Mouse (Mus musculus): ENCODE measurements around the gene Smc6. TPM values are rescaled to one million over a fixed set of nuclear protein-coding genes. Genes with fewer than 3 reads are reported as not detected.

The Smc6 gene
- 79.9 and 90.2 TPM in 2 replicates for polyA plus RNA-seq (2016; fragmentation: Nextera tagmentation; extraction: Ambion mirVana)

GRCm38 (mm10) chr12:11265382-11266281 is at the start of gene Smc6, which contains the start of gene Gen1:
TSS of gene Smc6 (plus strand) at chr12:11265886.
TSS of gene Gen1 (minus strand) at chr12:11265801.
- WGBS (ENCODE audit: insufficient replicate concordance) = under 1% methylated on average over 60 of the region's 83 CpGs
- peaks cover 7% of the 10 kb centered on the region for H3K36me3 ChIP-seq
- H3K4me1 ChIP-seq = peaks cover 38% of the 10 kb centered on the region
- peak within 1 kb of the TSS; percentile 96 for H3K9ac ChIP-seq
- no peaks in the 10 kb centered on the region for H3K27me3 ChIP-seq (replicated peaks)
- peak; percentile 97 for ATAC-seq
- H3K27ac ChIP-seq = peak within 1 kb of the TSS; percentile 95
- H3K4me2 ChIP-seq = peak within 1 kb of the TSS; percentile 90
- peak within 1 kb of the TSS; percentile 89 for H3K4me3 ChIP-seq
- H3K9me3 ChIP-seq (replicated peaks) = no peaks in the 10 kb centered on the region

DNA sequence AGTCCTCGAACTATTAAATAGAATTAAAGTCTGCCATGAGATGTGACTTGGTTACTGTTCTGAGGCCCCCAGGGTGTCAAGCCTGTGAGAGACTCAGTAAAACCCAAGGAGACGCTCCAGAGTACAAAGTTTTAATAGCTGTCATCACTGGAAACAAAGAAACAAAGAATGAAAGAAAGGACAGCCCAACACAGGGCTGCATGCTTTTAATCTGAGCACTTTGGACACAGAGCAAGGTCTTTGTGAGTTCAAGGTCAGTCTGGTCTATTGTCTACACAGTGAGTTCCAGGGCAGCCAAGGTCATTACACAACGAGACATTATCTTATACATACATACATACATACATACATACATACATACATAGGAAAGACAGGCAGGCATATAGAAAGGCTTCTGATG is 49.2 kb upstream of the Smc6 start:
- Histone ChIP-seq H3K27me3 (replicated peaks) (no peaks in the 10 kb centered on the region), H3K9ac (no peak overlapping the region), H3K9me3 (replicated peaks) (no peaks in the 10 kb centered on the region), H3K27ac (no peak overlapping the region), H3K4me2 (no peak overlapping the region), H3K36me3 (no peaks in the 10 kb centered on the region), H3K4me1 (no peaks in the 10 kb centered on the region), H3K4me3 (no peak overlapping the region)
- WGBS (ENCODE audit: insufficient replicate concordance) = 64% methylated on average over 3 of the region's 3 CpGs
- no peak for ATAC-seq

GRCm38 (mm10) chr12:11217726-11218250 is 47.9 kb upstream of the Smc6 start:
- Histone ChIP-seq H3K9ac (no peak overlapping the region), H3K36me3 (no peaks in the 10 kb centered on the region), H3K4me3 (no peak overlapping the region), H3K9me3 (replicated peaks) (no peaks in the 10 kb centered on the region), H3K4me1 (no peaks in the 10 kb centered on the region), H3K27ac (no peak overlapping the region), H3K27me3 (replicated peaks) (no peaks in the 10 kb centered on the region), H3K4me2 (no peak overlapping the region)
- ATAC-seq = no peak
- WGBS (ENCODE audit: insufficient replicate concordance) = 49% methylated on average over 7 of the region's 7 CpGs

DNA sequence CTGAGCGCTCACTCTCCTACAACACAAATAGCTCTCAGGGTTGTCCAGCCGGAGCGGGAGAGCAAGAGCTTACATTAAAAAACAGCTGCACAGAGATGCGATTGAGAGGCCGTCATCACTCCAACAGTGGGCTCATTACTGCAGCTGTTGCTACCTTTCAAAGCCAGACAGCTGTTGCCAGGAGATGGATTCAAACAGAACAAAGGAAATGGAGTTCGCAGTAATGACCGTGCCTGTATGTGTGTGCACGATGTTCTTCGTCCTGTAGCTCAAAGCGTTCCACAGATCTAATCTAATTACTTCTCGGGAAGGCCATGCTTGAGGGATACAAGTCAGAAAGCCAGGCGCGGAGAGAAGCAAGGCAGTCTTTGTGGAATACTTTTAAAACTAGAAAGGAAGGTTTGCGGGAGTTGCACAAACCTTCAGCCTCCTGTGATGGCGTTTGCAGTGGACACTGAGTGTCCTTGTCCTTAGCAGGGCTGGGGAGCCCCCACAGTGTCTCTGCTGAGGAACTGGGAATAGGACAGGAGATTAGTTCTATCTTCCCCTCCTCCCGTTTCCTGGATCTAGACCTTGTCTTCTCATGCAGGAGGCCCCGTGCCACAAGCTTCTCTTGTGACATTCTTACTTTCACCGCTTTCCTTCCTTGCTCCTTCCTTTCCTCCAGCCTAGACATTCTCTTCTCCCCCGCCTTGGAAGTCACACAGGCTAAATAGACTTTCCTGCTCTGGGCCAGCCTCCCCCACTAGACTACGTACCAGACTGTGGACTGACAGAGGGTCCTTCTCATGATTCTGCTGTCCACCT is 44.0 kb upstream of the Smc6 start:
- H3K9me3 ChIP-seq (replicated peaks) = no peaks in the 10 kb centered on the region
- H3K4me3 ChIP-seq = no peak overlapping the region
- no peak overlapping the region for H3K4me2 ChIP-seq
- H3K4me1 ChIP-seq = no peaks in the 10 kb centered on the region
- ATAC-seq = no peak
- no peak overlapping the region for H3K9ac ChIP-seq
- no peaks in the 10 kb centered on the region for H3K27me3 ChIP-seq (replicated peaks)
- 61% methylated on average over 20 of the region's 20 CpGs for WGBS (ENCODE audit: insufficient replicate concordance)
- no peak overlapping the region for H3K27ac ChIP-seq
- no peaks in the 10 kb centered on the region for H3K36me3 ChIP-seq

GRCm38 (mm10) chr12:11222566-11222965 is 43.1 kb upstream of the Smc6 start:
- no peak for ATAC-seq
- no peaks in the 10 kb centered on the region for H3K36me3 ChIP-seq
- no peak overlapping the region for H3K4me2 ChIP-seq
- H3K27me3 ChIP-seq (replicated peaks) = no peaks in the 10 kb centered on the region
- H3K9ac ChIP-seq = no peak overlapping the region
- 49% methylated on average over 3 of the region's 3 CpGs for WGBS (ENCODE audit: insufficient replicate concordance)
- H3K4me3 ChIP-seq = no peak overlapping the region
- H3K4me1 ChIP-seq = no peaks in the 10 kb centered on the region
- H3K27ac ChIP-seq = no peak overlapping the region
- no peaks in the 10 kb centered on the region for H3K9me3 ChIP-seq (replicated peaks)

GRCm38 (mm10) chr12:11223090-11223489 is 42.6 kb upstream of the Smc6 start:
- H3K9ac ChIP-seq = no peak overlapping the region
- H3K27ac ChIP-seq = no peak overlapping the region
- H3K27me3 ChIP-seq (replicated peaks) = no peaks in the 10 kb centered on the region
- no peaks in the 10 kb centered on the region for H3K4me1 ChIP-seq
- H3K9me3 ChIP-seq (replicated peaks) = no peaks in the 10 kb centered on the region
- no peak overlapping the region for H3K4me3 ChIP-seq
- WGBS (ENCODE audit: insufficient replicate concordance) = 59% methylated on average over 10 of the region's 10 CpGs
- no peak overlapping the region for H3K4me2 ChIP-seq
- H3K36me3 ChIP-seq = no peaks in the 10 kb centered on the region
- no peak for ATAC-seq

DNA sequence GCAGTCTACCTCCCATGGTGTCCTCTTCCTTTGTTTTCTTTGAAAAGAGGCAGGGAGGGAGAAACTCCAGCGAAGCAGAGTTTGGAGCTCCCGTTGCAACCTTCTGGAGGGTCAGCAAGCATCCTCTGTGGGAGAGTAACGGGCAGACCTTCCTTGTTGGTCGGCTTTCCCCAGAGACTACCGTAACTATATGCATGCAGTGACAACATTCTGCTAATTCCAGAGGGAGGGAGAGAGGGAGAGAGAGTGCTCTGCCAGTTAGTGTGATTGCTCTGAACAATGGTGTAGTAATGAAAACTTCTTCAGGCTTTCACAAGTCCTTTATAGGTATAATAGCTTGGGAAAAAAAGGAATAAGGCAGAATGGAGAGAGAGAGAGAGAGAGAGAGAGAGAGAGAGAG is 41.0 kb upstream of the Smc6 start:
- no peak overlapping the region for H3K27ac ChIP-seq
- ATAC-seq = no peak
- H3K9me3 ChIP-seq (replicated peaks) = no peaks in the 10 kb centered on the region
- H3K36me3 ChIP-seq = no peaks in the 10 kb centered on the region
- no peaks in the 10 kb centered on the region for H3K4me1 ChIP-seq
- H3K4me3 ChIP-seq = no peak overlapping the region
- no peak overlapping the region for H3K4me2 ChIP-seq
- no peak overlapping the region for H3K9ac ChIP-seq
- WGBS (ENCODE audit: insufficient replicate concordance) = 27% methylated on average over 5 of the region's 5 CpGs
- H3K27me3 ChIP-seq (replicated peaks) = no peaks in the 10 kb centered on the region; the same call in 1 of the 2 replicates

DNA sequence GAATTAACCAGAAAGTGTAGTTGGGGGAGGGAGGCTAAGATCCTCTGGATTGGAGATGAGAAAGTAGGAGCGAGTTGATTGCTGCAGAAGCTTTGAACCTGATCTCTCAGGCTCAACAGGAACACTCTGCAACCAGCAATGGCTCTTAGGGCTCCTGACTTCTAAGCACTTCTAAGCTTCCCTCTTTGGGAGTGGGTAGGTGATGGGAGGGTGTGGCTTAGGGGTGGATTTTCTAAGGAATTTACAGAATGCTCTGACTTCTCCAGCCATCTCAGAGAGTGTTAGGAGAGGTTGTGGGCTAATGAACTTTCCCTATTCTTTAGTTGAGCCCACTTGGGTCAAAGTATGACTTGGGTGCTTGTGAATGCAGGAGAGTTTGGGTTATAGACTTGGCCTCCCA is 39.6 kb upstream of the Smc6 start:
- no peaks in the 10 kb centered on the region for H3K36me3 ChIP-seq
- no peaks in the 10 kb centered on the region for H3K9me3 ChIP-seq (replicated peaks)
- H3K4me2 ChIP-seq = no peak overlapping the region
- H3K9ac ChIP-seq = no peak overlapping the region
- no peak overlapping the region for H3K27ac ChIP-seq
- H3K27me3 ChIP-seq (replicated peaks) = no peaks in the 10 kb centered on the region; the same call in 1 of the 2 replicates
- ATAC-seq = no peak
- WGBS (ENCODE audit: insufficient replicate concordance) = 13% methylated on average over 1 of the region's 1 CpGs
- no peaks in the 10 kb centered on the region for H3K4me1 ChIP-seq
- no peak overlapping the region for H3K4me3 ChIP-seq

GRCm38 (mm10) chr12:11226529-11227268 is 39.0 kb upstream of the Smc6 start:
- H3K9me3 ChIP-seq (replicated peaks) = no peaks in the 10 kb centered on the region
- no peak overlapping the region for H3K27ac ChIP-seq
- no peaks in the 10 kb centered on the region for H3K36me3 ChIP-seq
- no peak overlapping the region for H3K4me2 ChIP-seq
- H3K27me3 ChIP-seq (replicated peaks) = no peaks in the 10 kb centered on the region; the same call in 1 of the 2 replicates
- H3K9ac ChIP-seq = no peak overlapping the region
- ATAC-seq = no peak
- no peak overlapping the region for H3K4me3 ChIP-seq
- 48% methylated on average over 5 of the region's 5 CpGs for WGBS (ENCODE audit: insufficient replicate concordance)
- no peaks in the 10 kb centered on the region for H3K4me1 ChIP-seq

DNA sequence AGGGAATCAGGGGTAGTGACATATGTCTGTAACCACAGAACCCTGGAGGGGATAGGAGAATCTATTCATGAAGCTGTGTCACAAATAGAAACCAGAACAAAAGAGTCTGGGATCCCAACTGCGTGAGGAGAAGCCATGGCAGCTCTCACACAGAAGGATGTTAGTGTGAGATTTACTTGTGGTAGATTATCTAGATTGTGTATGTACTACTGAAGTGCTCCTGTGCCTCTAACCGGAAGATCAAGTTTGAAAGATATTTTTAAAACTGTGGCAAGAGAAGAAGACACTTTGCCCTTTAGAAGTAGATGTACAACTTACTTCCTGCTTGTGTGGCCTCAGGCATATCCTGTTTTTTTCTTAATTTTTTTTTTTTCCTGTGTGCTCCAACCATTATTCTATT is 35.4 kb upstream of the Smc6 start:
- Histone ChIP-seq H3K9me3 (replicated peaks) (no peaks in the 10 kb centered on the region), H3K27ac (no peak overlapping the region), H3K4me2 (no peak overlapping the region), H3K4me1 (no peaks in the 10 kb centered on the region), H3K9ac (no peak overlapping the region), H3K27me3 (replicated peaks) (no peaks in the 10 kb centered on the region; the same call in 1 of the 2 replicates), H3K4me3 (no peak overlapping the region), H3K36me3 (no peaks in the 10 kb centered on the region)
- WGBS (ENCODE audit: insufficient replicate concordance) = 32% methylated on average over 2 of the region's 2 CpGs
- ATAC-seq = no peak

GRCm38 (mm10) chr12:11235996-11236395 is 29.7 kb upstream of the Smc6 start:
- Histone ChIP-seq H3K36me3 (peaks cover 6% of the 10 kb centered on the region), H3K27me3 (replicated peaks) (no peaks in the 10 kb centered on the region), H3K4me2 (no peak overlapping the region), H3K9ac (no peak overlapping the region), H3K9me3 (replicated peaks) (no peaks in the 10 kb centered on the region), H3K4me1 (no peaks in the 10 kb centered on the region), H3K4me3 (no peak overlapping the region), H3K27ac (no peak overlapping the region)
- WGBS (ENCODE audit: insufficient replicate concordance) = 39% methylated on average over 2 of the region's 2 CpGs
- no peak for ATAC-seq
